Mouse (Mus musculus): ENCODE measurements at regions not wholly inside any gene's neighbourhood (a gene's known extent, or its start where the extent isn't known, plus 50 kb on each side); places are given as distances from the start of the nearest gene placed in this dataset.

DNA sequence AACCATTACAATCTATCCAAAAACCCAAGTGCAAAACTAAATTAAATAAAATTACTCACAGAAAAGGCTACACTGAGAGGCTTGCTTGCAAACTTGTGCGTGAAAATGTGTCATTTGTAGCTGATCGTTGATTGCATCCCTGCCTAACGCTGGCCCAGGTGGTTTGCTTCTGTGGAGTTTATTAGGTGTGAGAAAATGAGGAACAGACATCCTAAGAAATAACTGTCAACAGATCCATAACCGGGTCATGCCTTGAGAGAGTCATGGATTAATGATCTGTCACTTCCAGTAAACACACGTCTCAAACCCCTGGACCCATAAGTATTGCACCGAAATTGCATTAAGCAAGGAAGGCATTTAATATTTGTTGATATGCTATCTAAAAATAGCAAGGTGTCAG, 73.4 kb upstream of the Tmem18 start:
- DNase-seq (ENCODE audit: low spot score): no peak

DNA sequence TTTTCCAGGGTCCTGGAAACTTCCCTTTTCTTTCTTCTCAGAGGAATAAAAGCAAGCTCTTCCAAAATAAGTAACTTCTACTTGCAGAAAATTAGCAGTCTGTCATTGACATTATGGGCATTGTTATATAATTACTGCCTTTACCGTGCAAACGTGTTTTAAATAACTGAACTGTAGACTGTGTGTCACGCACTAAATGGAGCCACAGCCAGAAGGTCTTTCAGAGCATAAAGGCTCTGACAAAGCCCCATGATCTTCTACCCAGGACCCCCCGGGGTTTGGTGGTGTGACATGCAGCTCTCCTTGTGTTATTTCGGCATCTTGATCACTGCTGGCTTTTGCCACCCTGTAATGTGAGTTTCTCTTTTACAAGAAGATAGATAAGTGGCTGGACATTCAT, 100.9 kb upstream of the Tmem18 start:
- DNase-seq (ENCODE audit: low spot score): no peak

DNA sequence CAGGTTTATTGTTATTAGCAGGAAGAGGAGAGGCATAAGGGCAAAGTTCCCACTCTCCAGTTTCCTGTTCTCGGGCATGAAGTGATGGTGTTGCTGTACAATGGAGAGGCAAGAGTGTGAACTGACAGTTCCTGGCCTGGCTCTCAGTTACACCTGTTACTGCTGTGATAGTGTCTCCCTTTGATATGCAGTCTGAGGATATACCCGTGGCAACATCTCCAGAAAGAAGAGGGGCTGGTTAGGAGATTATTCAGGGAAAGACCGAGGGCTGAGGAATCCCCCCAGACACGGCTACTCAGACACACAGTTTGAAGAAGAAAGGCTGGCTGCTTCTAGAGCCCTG, 100.3 kb upstream of the Sntg2 start:
- no peak for DNase-seq (ENCODE audit: low spot score)

DNA sequence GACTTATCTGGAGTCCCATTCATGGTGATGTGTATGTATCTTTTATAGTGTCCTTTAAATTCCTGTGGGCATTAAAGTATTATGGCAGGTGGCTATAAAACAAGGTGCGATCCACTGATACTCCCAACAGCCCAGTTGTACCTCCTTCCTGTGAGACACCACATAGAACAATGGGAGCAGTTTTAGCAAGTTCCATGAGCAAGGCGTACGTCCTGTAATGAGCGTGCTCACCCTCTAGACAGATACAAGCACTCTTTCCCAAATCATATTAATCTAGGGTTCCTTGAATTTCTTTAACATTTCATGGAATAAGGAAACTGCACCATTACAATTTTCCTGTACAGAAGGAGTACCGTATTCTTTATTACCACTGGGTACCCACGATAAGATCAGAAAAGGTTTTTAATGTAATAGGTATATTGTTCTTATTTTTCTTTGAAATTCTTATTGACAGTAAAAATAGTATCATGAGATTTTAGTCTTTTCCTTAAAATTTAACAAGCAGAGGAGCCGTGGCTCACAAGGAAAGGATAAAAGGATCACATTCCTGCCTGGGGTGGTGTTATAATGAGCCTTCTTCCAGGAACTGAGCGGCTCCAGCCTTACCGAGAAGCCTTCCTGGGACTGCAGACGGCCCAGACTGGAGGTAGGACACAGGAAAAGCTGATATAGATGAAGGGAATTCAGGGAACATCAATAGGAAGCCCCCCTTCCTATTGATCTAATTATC, 99.7 kb upstream of the Sntg2 start:
- DNase-seq (ENCODE audit: low spot score): no peak

DNA sequence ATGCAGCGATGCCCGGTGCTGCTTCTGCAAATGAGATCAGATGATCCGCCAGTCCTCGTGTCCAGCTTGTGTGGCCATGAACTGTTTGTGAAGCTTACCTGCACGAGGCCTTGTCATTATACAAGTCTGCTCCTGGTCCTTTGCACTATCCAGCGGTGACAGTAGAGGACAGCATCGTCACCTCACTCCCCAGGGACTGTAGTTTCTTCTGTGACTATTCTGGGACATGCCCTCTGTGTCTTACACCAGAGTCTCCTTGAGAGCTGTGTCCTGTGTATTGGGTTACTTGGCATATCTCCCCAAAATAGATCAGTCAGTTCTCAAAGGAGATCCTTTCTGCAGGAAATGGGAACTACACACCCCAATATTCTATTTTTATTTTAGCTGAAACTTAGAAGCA, 94.0 kb upstream of the Sntg2 start:
- DNase-seq (ENCODE audit: low spot score): no peak

DNA sequence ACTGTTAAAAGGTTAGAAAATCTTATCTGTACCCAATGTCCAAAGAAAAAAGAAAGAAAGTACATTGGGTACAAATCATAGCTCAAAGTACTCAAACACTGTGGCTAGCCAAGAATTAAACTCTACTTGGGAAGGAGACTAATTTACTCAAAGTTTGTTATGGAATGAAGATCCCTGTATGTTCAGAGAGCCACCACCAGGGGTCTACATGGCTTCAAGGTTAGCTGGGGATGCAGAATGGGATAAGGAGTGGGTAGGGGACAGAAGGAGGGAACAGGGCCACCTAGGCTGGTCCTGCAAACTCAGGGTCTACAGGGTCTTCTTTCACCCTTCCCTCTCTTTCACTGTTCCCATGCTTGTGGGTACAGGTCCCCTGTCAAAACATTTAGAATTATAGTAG, 77.4 kb upstream of the Sntg2 start:
- peak; percentile 20 for DNase-seq (ENCODE audit: low spot score)

DNA sequence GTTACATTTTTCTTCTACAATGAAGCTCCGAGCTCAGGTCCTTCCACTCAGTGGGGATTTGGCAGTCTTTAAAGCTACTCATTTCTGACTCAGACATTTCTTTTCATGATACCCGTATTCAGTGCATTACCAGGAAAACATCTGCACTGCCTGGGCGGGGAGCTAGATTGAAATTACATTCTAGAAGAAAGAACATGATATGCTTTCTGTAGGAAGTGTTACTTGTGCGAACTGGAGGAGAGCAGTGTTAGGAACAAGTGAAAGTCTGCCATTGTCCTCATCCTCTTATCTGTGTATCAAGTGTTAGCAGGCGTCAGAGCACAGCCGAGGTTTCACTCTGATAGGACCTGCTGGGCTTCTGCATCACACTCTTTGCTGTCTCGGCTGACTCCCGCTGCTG, 61.7 kb upstream of the Sntg2 start:
- no peak for DNase-seq (ENCODE audit: low spot score)

DNA sequence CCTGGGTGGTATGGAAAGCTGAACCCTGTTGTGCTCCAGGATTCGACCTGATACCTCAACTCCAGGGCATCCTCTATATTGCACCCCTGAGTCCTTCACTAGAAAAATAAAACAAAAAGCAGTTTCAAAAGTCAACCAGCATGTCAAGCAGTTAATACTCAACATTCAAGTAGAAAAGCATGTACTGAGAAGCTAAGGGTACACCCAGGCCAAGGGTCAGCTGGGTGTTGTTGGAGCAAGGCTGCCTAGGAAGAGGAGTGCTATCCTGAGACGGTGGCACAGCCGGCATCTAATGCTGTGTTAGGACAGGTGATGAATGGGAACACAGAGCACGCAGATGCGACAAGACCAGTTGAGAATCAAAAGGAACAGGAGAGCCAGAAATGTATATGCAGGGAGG, 59.7 kb upstream of the Sntg2 start:
- DNase-seq (ENCODE audit: low spot score): no peak

DNA sequence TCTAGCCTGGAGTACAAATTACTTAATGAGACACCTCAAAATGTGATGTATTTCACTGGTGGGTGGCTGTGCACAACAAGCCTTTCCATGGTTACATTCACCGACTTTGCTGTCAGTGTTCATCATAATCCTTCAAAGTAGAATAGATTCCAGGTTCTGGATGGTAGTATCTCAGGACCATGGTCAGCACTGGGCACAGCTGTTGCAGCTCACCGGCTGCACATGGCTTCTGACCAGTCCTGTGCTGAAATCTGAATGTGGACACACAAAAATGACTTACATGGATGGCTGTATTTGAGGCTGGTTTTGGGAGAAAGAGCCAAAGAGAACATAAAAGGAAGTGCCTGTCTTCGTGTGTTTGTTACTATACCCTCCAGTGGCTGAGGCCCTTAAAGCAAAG, 57.5 kb upstream of the Sntg2 start:
- no peak for DNase-seq (ENCODE audit: low spot score)

DNA sequence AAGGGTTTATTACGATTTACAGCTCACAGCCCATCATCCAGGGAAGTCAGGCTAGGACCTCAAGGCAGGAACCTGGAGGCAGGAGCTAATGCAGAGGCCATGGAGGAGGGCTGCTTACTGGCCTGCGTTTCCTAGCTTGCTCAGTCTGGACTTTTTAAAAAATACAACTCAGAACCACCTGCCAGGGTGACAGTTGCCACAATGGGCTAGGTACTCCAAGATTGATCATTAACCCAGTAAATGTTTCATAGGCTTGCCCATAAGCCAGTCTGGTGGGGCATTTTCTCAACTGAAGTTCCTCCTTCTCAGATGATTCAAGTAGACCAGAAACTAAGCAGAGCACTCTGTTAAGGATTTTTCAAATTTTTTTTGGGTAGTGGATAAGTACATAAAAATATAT, 52.1 kb upstream of the Sntg2 start:
- DNase-seq (ENCODE audit: low spot score): no peak

Data from retina, embryonic 14.5 days (tissue).